Mouse (Mus musculus): ENCODE measurements around the gene Fermt3. TPM values are rescaled to one million over a fixed set of nuclear protein-coding genes. Genes with fewer than 3 reads are reported as not detected.
"Not testable (repeated sequence)": the region's sequence is repeated elsewhere in the genome, so short reads cannot be mapped to it uniquely, and the experiment has no call there.

Fermt3 gene
- polyA plus RNA-seq, 1 experiment from 2014 or later, result 106 TPM

DNA sequence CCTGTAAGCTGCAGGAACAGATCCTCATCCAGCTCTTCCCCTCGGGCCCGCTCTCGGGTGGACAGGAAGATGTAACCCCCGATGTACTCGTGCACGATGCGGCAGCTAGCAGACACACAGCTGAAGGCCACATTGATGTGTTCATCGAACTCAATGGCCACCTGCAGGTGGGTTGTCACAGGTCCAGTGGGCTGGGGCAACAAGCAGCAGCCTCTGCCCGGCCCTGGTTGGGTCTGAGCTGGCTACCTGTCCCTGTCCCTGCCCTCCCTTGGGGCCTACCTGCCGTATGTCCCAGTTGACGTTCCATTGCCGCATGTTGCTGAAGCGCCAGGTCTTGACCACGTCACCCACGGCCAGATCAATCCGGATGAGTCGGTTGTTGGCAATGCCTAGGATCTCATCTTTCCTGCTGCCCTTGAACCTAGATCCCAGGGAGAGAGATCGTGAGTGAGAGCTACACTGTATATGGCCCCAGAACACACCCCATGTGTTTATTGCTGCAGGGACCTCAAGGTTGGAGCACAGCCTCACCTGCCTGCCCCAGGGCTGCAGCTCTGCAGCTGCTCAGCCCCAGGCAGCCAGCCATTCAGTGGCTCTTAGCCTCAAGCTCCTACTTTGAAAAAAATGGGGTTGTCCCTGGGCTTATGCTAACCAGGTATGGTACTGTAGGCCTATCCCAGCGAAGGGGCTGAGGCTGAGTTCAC, 19.8 kb downstream of the Fermt3 start:
- Histone ChIP-seq H3K4me3 (replicated peaks) (no peak overlapping the region), H3K4me1 (replicated peaks) (peaks cover 42% of the 10 kb centered on the region), H3K27ac (no peak overlapping the region), H3K27me3 (no peaks in the 10 kb centered on the region), H3K36me3 (peaks cover 59% of the 10 kb centered on the region), H3K9me3 (replicated peaks) (no peaks in the 10 kb centered on the region), H3K9ac (no peak overlapping the region), H3K4me2 (no peak overlapping the region)
- WGBS (ENCODE audit: insufficient replicate concordance), result 84% methylated on average over 19 of the region's 19 CpGs
- DNase-seq (no peak), ATAC-seq (ENCODE audit: low read depth) (no peak)

DNA sequence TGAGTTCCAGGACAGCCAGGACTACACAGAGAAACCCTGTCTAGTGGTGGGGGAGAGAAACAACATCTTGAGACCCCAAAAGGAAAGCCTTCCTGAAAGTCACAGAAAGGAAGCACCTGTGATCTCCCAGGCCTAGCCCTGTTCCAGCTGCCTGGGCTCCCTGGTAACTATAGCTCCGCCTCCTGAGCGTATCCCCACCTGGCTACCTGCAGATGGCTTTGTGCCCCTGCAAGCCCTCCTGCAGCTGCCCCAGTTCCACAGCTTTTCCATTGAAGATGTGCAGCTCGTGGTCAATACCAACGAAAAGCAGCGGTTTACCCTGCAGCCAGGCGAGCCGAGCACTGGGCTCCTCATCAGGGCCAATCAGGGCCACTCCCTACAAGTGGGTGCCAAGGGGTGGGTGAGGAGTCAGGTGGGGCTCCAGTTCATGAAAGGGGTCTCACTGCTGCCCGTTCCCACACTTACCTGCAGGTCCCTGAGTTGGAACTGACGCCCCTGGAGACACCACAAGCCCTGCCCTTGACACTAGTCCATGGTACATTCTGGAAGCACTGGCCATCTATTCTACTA, 21.5 kb downstream of the Fermt3 start:
- ATAC-seq (ENCODE audit: low read depth) (no peak), DNase-seq (no peak)
- H3K27me3 ChIP-seq, result no peaks in the 10 kb centered on the region
- H3K9ac ChIP-seq, result no peak overlapping the region
- no peak overlapping the region for H3K4me3 ChIP-seq (replicated peaks)
- no peak overlapping the region for H3K4me2 ChIP-seq
- H3K36me3 ChIP-seq, result peaks cover 53% of the 10 kb centered on the region
- no peaks in the 10 kb centered on the region for H3K9me3 ChIP-seq (replicated peaks)
- H3K4me1 ChIP-seq (replicated peaks), result peaks cover 52% of the 10 kb centered on the region
- 86% methylated on average over 9 of the region's 9 CpGs for WGBS (ENCODE audit: insufficient replicate concordance)
- no peak overlapping the region for H3K27ac ChIP-seq

DNA sequence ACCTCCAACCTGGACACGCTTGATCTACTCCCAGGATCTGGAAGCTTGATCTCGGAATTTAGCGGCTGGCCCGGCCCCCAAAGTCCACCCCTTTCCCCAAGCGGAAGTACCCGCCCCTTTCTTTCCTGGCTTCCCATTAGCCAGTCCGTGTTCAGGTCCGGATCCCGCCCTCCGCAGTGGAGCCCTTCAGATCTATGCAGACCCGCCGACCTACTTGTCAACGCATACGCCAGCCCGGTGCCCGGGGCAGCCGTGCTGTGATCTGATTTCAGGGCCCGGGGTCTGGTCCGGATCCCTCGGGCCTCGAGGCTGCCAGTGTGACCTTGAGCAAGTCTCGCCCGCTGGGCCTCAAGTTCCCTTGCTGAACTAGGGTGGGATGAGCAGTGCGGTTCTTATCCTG, 23.3 kb downstream of the Fermt3 start, which contains the start of the genes Nudt22 and Trpt1:
Gene Nudt22 (minus strand): TSS at position 112 of the 400 bp plus-strand sequence.
Gene Trpt1 (plus strand): TSS at position 126 of the 400 bp plus-strand sequence.
- peak within 1 kb of the TSS; percentile 84 for H3K4me2 ChIP-seq
- H3K4me1 ChIP-seq (replicated peaks), result peaks cover 60% of the 10 kb centered on the region
- H3K9ac ChIP-seq, result peak within 1 kb of the TSS; percentile 77
- WGBS (ENCODE audit: insufficient replicate concordance), result under 1% methylated on average over 24 of the region's 24 CpGs
- H3K36me3 ChIP-seq, result peaks cover 35% of the 10 kb centered on the region
- H3K27me3 ChIP-seq, result no peaks in the 10 kb centered on the region
- DNase-seq (peak; percentile 86), ATAC-seq (ENCODE audit: low read depth) (peak; percentile 70)
- H3K9me3 ChIP-seq (replicated peaks), result no peaks in the 10 kb centered on the region
- peak within 1 kb of the TSS; percentile 57 for H3K27ac ChIP-seq
- peak within 1 kb of the TSS; percentile 65 for H3K4me3 ChIP-seq (replicated peaks)

DNA sequence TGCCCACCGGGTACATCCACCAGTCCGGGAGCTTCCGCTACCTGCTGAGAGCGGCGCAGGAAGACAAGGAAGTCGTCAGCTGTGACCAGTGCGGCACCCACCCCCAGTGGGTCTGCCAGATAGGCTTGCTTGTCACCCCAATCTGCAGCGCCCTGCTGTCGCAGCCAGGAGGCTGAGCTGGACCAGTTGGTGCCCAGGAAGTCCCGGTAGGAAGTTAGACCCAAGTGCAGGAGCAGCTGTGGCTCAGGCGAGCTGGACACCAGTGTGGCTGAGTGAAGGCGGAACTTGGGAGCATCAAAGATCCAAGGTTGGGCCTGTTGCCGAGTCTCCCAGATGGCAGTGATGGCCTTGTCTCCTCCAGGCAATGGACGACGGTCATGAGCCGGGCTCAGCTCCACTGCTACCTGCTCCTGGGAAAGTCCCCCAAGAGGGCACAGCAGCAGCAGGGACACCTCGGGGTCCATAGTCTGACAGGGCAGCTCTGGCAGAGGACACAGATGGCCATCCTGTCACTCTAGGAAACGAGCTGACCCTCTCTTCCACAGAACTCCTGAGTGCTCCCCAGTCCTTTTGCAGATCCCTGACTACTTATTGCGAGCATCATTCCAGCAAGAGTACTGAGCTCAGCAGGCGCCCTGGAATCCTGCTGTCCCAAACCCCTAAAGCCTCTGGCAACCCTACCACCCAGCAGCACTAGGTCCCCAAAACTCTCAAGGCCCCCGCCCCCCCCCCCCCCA, 23.8 kb downstream of the Fermt3 start:
- H3K4me2 ChIP-seq, result peak overlapping the region; percentile 84
- peaks cover 29% of the 10 kb centered on the region for H3K36me3 ChIP-seq
- ATAC-seq (ENCODE audit: low read depth) (no peak), DNase-seq (no peak)
- H3K9ac ChIP-seq, result peak overlapping the region; percentile 77
- H3K4me1 ChIP-seq (replicated peaks), result peaks cover 60% of the 10 kb centered on the region
- peak overlapping the region; percentile 65 for H3K4me3 ChIP-seq (replicated peaks)
- 40% methylated on average over 21 of the region's 21 CpGs for WGBS (ENCODE audit: insufficient replicate concordance)
- H3K9me3 ChIP-seq (replicated peaks), result no peaks in the 10 kb centered on the region
- H3K27ac ChIP-seq, result peak overlapping the region; percentile 57
- no peaks in the 10 kb centered on the region for H3K27me3 ChIP-seq

DNA sequence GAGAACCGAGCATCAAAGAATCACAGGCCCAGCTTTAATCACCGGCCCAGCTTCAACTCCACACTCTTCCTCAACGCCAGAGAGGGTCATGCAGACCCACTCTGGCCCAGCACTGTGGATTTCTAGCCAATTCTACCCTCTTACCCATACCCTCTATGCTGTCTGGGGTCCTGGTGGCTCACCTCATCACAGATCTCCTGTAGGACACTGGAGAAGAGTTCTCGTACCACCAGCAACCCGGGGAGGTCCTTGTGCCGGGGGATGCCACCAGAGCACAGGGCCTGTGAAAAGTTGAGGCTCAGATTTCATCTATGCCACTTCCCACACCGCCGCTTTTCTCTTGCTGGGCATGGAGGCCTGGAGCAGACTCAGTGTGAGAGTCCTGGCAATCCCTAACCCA, 24.8 kb downstream of the Fermt3 start:
- no peak for ATAC-seq (ENCODE audit: low read depth)
- H3K4me2 ChIP-seq, result peak overlapping the region; percentile 84
- no peak overlapping the region for H3K27ac ChIP-seq
- H3K27me3 ChIP-seq, result no peaks in the 10 kb centered on the region
- WGBS (ENCODE audit: insufficient replicate concordance), result 87% methylated on average over 8 of the region's 8 CpGs
- 0 out of 2 replicates have a peak overlapping the region, but pooled peaks have one; percentile 77 for H3K9ac ChIP-seq
- peaks cover 19% of the 10 kb centered on the region for H3K36me3 ChIP-seq
- no peak for DNase-seq
- H3K9me3 ChIP-seq (replicated peaks), result no peaks in the 10 kb centered on the region
- H3K4me1 ChIP-seq (replicated peaks), result peaks cover 63% of the 10 kb centered on the region
- no peak overlapping the region for H3K4me3 ChIP-seq (replicated peaks)

DNA sequence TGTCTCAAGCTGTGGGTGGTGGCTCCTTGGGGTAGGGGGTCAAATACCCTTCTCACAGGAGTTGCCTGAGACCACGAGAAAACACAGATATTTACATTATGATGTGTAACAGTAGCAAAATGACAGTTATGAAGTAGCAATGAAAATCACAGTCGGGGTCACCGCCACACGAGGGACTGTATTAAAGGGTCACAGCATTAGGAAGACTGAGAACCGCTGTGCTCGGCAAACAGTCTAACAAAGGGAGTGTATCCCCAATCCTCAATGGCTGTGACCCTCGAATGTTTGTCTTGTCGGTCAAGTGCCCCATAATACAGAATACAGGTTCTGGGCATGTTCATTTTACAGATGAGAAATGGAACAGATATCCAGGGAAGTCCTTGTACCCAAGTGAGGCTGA, 25.3 kb downstream of the Fermt3 start:
- ATAC-seq (ENCODE audit: low read depth) (no peak), DNase-seq (no peak)
- Histone ChIP-seq H3K36me3 (peaks cover 14% of the 10 kb centered on the region), H3K27me3 (no peaks in the 10 kb centered on the region), H3K4me3 (replicated peaks) (no peak overlapping the region), H3K27ac (no peak overlapping the region), H3K4me2 (no peak overlapping the region), H3K4me1 (replicated peaks) (peaks cover 59% of the 10 kb centered on the region), H3K9ac (no peak overlapping the region), H3K9me3 (replicated peaks) (no peaks in the 10 kb centered on the region)
- 83% methylated on average over 8 of the region's 8 CpGs for WGBS (ENCODE audit: insufficient replicate concordance)

DNA sequence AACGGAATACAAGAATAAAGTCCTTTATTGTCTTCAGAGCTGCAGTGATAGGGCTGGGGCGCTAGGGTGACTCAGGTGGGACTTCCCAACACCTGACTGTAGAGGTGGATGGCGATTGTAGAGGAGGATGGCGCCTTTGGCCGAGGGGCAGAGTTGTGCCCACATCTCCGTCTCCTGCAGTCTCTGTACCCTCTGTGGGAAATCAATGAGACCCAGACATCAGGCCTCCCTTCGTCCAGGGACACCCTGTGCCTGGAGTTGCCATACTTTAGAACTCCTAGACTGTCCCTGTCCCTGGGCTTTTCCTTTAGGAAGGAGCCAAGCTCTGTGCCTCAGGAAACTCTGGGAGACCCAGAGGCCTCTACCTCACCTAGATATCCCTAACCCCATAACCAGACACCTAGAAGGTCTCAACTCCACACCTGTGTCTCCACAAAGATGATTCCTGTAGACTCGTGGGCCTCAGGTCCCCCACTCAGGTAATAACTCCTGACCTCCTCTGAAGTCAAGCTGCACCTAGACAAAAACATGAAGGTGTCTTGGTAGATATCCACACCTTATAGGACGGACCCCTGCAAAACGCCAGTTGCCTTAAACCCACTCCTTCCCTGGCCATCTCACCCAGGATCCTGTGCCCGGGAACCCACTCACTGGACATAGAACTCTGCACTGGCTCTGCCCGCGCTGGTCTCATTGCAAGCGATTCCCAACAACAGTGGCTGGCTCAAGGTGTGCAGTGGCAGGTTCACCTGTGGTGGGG, 26.1 kb downstream of the Fermt3 start:
- peak overlapping the region; percentile 79 for H3K27ac ChIP-seq
- peaks cover 57% of the 10 kb centered on the region for H3K4me1 ChIP-seq (replicated peaks)
- peak overlapping the region; percentile 72 for H3K4me3 ChIP-seq (replicated peaks)
- DNase-seq (no peak), ATAC-seq (ENCODE audit: low read depth) (no peak)
- WGBS (ENCODE audit: insufficient replicate concordance), result 69% methylated on average over 14 of the region's 14 CpGs
- peak overlapping the region; percentile 78 for H3K9ac ChIP-seq
- H3K36me3 ChIP-seq, result peaks cover 6% of the 10 kb centered on the region
- peak overlapping the region; percentile 92 for H3K4me2 ChIP-seq
- H3K27me3 ChIP-seq, result no peaks in the 10 kb centered on the region
- H3K9me3 ChIP-seq (replicated peaks), result no peaks in the 10 kb centered on the region

DNA sequence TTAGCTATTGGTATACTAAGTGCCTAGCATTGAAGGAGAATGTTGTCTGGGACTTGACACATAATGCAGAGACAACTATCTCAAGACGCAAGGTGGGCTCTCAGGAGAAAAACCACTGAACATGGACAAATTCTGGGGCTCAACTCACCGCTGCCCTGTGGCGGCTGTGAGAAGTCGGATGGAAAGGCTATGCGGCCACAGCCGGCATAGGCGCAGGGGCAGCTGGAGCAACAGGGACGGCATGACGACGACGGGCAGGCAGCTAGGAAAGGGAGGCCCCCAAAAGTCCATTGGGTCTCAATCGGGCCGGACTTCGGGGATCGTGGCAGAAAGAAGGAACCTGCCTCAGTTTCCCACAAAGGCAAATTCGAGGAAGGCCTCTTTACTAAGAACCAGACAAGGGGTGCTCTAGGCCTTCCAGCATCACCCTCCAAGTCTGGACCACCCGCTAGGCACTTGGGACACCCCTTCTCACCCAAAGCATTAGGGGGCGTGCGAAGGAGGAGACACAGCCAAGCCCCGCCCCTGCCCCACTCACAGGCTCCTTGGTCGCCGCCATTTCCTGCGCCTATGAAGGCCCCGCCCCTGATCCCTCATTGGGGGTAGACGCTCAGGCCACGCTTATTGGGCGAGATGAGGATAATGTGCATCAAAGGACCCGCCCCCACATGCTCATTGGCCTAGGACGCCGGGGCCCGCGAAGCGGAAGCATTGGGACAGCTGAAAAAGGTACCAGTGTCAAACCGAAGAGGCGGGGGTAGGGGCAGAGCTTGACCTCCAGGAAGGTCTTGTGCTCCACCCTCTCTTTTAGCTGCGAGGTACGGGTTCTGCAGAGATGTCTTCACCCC, 27.0 kb downstream of the Fermt3 start, which contains the start of gene Dnajc4:
Gene Dnajc4 (minus strand): TSS at position 562 of the 848 bp plus-strand sequence.
- Histone ChIP-seq H3K4me1 (replicated peaks) (peaks cover 58% of the 10 kb centered on the region), H3K27ac (peak within 1 kb of the TSS; percentile 79), H3K4me3 (replicated peaks) (peak within 1 kb of the TSS; percentile 72), H3K9me3 (replicated peaks) (no peaks in the 10 kb centered on the region), H3K36me3 (no peaks in the 10 kb centered on the region), H3K9ac (peak within 1 kb of the TSS; percentile 79), H3K4me2 (peak within 1 kb of the TSS; percentile 92), H3K27me3 (no peaks in the 10 kb centered on the region)
- WGBS (ENCODE audit: insufficient replicate concordance), result 2% methylated on average over 37 of the region's 37 CpGs
- DNase-seq (peak; percentile 98), ATAC-seq (ENCODE audit: low read depth) (peak; percentile 92)

DNA sequence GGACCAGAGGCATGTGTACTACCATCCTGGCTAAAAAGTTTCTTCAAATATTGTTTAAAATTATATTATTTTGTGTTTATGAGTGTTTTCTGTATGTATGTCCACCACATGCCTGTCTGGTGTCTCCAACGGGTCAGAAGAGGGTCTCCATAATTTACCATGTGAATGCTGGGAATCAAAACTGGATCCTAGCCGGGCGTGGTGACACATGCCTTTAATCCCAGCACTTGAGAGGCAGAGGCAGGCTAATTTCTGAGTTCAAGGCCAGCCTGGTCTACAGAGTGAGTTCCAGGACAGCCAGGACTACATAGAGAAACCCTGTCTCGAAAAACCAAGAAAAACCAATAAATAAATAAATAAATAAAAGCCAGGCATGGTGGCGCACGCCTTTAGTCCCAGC, 28.1 kb downstream of the Fermt3 start:
- not testable (repeated sequence) for H3K27me3 ChIP-seq; H3K9ac ChIP-seq; H3K27ac ChIP-seq; H3K36me3 ChIP-seq; H3K9me3 ChIP-seq (replicated peaks); ATAC-seq (ENCODE audit: low read depth); DNase-seq
- H3K4me2 ChIP-seq, result peak overlapping the region; percentile 92; the same call in 1 of the 2 replicates
- 80% methylated on average over 6 of the region's 6 CpGs for WGBS (ENCODE audit: insufficient replicate concordance)
- peaks cover 58% of the 10 kb centered on the region for H3K4me1 ChIP-seq (replicated peaks)
- H3K4me3 ChIP-seq (replicated peaks), result 0 out of 2 replicates have a peak overlapping the region, but pooled peaks have one; percentile 72

DNA sequence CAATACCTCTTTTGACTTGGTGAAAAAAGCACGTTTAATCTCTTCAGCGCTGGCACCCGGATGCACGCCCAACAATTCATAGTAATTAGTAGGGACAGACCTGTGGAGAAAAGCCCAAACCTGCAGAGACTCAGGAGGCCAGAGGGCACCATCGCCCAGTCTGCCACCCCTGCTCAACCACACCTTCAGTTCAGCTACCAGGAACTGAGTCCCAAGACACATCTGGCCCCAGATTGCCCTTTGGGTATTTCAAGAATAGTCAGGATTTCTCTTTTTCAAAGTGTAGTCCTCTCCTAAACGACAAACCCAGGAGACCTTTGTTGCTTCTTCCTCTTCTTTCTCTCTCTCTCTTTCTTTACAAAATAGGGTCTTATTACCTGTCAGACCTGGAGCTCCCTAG, 28.6 kb downstream of the Fermt3 start:
- WGBS (ENCODE audit: insufficient replicate concordance), result 78% methylated on average over 6 of the region's 6 CpGs

More for the DNA sequence above, 28.6 kb downstream of the Fermt3 start:
- DNase-seq, result no peak
- no peak overlapping the region for H3K9ac ChIP-seq
- no peak overlapping the region for H3K27ac ChIP-seq
- H3K4me2 ChIP-seq, result no peak overlapping the region
- no peak for ATAC-seq (ENCODE audit: low read depth)
- peaks cover 60% of the 10 kb centered on the region for H3K4me1 ChIP-seq (replicated peaks)
- H3K27me3 ChIP-seq, result no peaks in the 10 kb centered on the region
- 0 out of 2 replicates have a peak, but pooled peaks cover under 1% of the 10 kb centered on the region for H3K36me3 ChIP-seq
- H3K9me3 ChIP-seq (replicated peaks), result no peaks in the 10 kb centered on the region
- no peak overlapping the region for H3K4me3 ChIP-seq (replicated peaks)
